Mouse (Mus musculus): ENCODE results near the gene Zbtb4. TPM values are rescaled to one million over a fixed set of nuclear protein-coding genes. Genes with fewer than 3 reads are reported as not detected.
A peak's percentile ranks its signal among the peaks of the same experiment; 100 is the strongest.

The Zbtb4 gene
- total and polyA plus RNA-seq, 3 experiments = 8.6 to 18.4 (median 13.4) TPM

DNA sequence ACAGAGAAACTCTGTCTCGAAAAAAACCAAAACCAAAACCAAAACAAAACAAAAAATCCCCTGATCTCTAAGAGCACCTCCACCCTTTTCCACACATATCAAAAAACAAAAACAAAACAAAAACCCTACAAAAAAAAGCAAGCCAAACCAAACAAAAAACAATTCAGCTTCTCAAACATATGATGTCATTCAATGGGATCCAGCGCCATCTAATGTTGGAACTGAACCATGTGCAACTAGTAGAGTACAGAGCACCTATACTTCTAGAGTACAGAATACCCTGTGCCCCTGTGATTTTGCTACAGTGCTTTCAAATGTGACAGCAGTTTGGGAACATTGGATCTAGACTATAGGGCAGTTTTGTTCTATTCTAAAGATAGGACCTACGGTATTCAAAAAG, 11.0 kb upstream of the Zbtb4 start:
- no peak for TF ChIP-seq CTCF (IDR thresholded peaks at IDR 0.05; ENCODE audit: low read depth, low read length)
- TF ChIP-seq GATA1 (IDR thresholded peaks at IDR 0.05; ENCODE audit: borderline replicate concordance, low read length) = no peak
- no peak for TF ChIP-seq GATA2 (IDR thresholded peaks at IDR 0.05; ENCODE audit: borderline replicate concordance, low read depth, low read length)
- no peak for TF ChIP-seq POLR2AphosphoS5 (IDR thresholded peaks at IDR 0.05; ENCODE audit: insufficient replicate concordance, low read depth, low read length)
- no peak for TF ChIP-seq TAL1 (conservative IDR thresholded peaks at IDR 0.05; ENCODE audit: low read depth, low read length)
- no peaks in the 10 kb centered on the region for H3K27me3 ChIP-seq (ENCODE audit: insufficient read depth, low read length)
- H3K9me3 ChIP-seq (replicated peaks) = no peaks in the 10 kb centered on the region
- H3K4me1 ChIP-seq (ENCODE audit: insufficient read depth, low read depth, low read length) = peaks cover 61% of the 10 kb centered on the region
- H3K4me3 ChIP-seq (ENCODE audit: low read depth, low read length) = no peak overlapping the region; the same call in 1 of the 2 replicates
- no peak for ATAC-seq (ENCODE audit: extremely low read depth, insufficient number of reproducible peaks, low FRiP score, poor library complexity, severe bottlenecking)
- peaks cover 19% of the 10 kb centered on the region for H3K36me3 ChIP-seq (replicated peaks)
- DNase-seq (ENCODE audit: low spot score) = no peak

DNA sequence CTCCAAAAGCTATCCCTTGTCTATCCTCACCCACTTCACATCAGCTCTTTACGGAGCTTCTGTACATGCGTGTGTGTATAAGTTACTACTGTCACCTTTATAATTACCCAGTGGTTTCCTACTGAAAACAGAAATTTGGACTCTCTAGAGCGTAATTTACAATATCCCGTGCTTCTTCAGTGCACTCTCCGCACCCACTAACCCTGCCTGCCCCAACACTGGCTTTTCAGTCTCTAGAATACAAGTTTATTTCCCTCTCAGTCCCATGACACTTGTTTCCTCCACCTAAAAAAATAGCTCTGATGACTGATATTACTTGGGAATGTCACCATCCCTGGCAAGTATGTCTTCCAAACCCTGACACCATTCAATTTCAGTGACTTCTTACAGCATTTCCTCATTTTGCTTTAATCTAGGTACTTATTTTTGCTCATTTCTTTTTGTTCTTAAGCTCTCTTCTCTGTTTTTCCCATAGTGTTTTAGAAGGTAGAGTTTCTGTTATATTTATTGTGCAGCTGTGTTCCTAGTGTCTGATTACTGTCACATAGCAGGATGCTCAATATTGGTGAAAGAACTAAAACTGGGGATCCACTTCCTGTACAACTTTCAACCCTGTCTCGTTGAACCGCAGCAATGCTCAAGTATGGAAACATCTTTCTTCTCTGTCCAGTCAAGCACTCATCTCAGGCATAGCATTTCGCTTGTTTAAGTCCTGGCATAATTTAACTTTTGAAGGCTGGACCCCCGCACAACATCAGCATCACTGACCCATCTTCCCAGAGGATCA, 8.2 kb upstream of the Zbtb4 start:
- H3K9me3 ChIP-seq (replicated peaks) = no peaks in the 10 kb centered on the region
- H3K36me3 ChIP-seq (replicated peaks) = peaks cover 13% of the 10 kb centered on the region
- TF ChIP-seq TAL1 (conservative IDR thresholded peaks at IDR 0.05; ENCODE audit: low read depth, low read length) (no peak), POLR2AphosphoS5 (IDR thresholded peaks at IDR 0.05; ENCODE audit: insufficient replicate concordance, low read depth, low read length) (no peak), CTCF (IDR thresholded peaks at IDR 0.05; ENCODE audit: low read depth, low read length) (no peak), GATA1 (IDR thresholded peaks at IDR 0.05; ENCODE audit: borderline replicate concordance, low read length) (no peak), GATA2 (IDR thresholded peaks at IDR 0.05; ENCODE audit: borderline replicate concordance, low read depth, low read length) (no peak)
- peaks cover 66% of the 10 kb centered on the region for H3K4me1 ChIP-seq (ENCODE audit: insufficient read depth, low read depth, low read length)
- no peak for DNase-seq (ENCODE audit: low spot score)
- H3K27me3 ChIP-seq (ENCODE audit: insufficient read depth, low read length) = no peaks in the 10 kb centered on the region
- ATAC-seq (ENCODE audit: extremely low read depth, insufficient number of reproducible peaks, low FRiP score, poor library complexity, severe bottlenecking) = no peak
- peak overlapping the region; percentile 73 for H3K4me3 ChIP-seq (ENCODE audit: low read depth, low read length)

GRCm38 (mm10) chr11:69758090-69758456, 7.6 kb upstream of the Zbtb4 start:
- ATAC-seq (ENCODE audit: extremely low read depth, insufficient number of reproducible peaks, low FRiP score, poor library complexity, severe bottlenecking) = no peak
- Histone ChIP-seq H3K4me3 (ENCODE audit: low read depth, low read length) (peak overlapping the region; percentile 73), H3K4me1 (ENCODE audit: insufficient read depth, low read depth, low read length) (peaks cover 61% of the 10 kb centered on the region), H3K27me3 (ENCODE audit: insufficient read depth, low read length) (no peaks in the 10 kb centered on the region), H3K36me3 (replicated peaks) (peaks cover 9% of the 10 kb centered on the region), H3K9me3 (replicated peaks) (no peaks in the 10 kb centered on the region)
- peak; percentile 90 for DNase-seq (ENCODE audit: low spot score)
- TF ChIP-seq TAL1 (conservative IDR thresholded peaks at IDR 0.05; ENCODE audit: low read depth, low read length) (no peak), GATA2 (IDR thresholded peaks at IDR 0.05; ENCODE audit: borderline replicate concordance, low read depth, low read length) (no peak), GATA1 (IDR thresholded peaks at IDR 0.05; ENCODE audit: borderline replicate concordance, low read length) (no peak), CTCF (IDR thresholded peaks at IDR 0.05; ENCODE audit: low read depth, low read length) (no peak), POLR2AphosphoS5 (IDR thresholded peaks at IDR 0.05; ENCODE audit: insufficient replicate concordance, low read depth, low read length) (no peak)

DNA sequence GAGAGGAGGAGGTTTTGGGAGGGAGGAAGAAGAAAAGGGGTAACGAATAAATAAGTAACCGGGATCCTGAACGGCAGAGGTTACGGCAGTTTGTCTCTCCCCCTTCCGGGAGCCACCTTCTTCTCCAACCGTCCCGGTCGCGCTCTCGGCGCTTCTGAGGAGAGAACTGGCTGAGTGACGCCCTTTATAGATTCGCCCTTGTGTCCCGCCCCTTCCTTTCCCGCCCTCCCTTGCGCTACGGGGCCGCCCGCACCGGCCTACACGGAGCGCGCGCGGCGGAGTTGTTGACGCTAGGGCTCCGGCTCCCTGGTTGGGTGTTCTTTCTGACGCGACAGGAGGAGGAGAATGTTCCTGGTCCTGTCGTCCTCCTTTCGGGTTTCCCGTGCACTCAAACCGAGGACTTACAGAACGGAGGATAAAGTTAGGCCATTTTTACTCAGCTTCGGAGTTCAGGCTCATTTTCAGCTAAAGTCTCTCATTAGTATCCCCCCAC, 7.2 kb upstream of the Zbtb4 start, which contains the start of gene Polr2a:
Gene Polr2a, minus strand, starts transcription at position 160 of the 493 bp plus-strand sequence.
- Histone ChIP-seq H3K27me3 (ENCODE audit: insufficient read depth, low read length) (no peaks in the 10 kb centered on the region), H3K9me3 (replicated peaks) (no peaks in the 10 kb centered on the region), H3K4me3 (ENCODE audit: low read depth, low read length) (peak within 1 kb of the TSS; percentile 73), H3K36me3 (replicated peaks) (peaks cover 9% of the 10 kb centered on the region), H3K4me1 (ENCODE audit: insufficient read depth, low read depth, low read length) (peaks cover 56% of the 10 kb centered on the region)
- peak; percentile 84 for DNase-seq (ENCODE audit: low spot score)
- peak; percentile 74 for ATAC-seq (ENCODE audit: extremely low read depth, insufficient number of reproducible peaks, low FRiP score, poor library complexity, severe bottlenecking)
- TF ChIP-seq CTCF (IDR thresholded peaks at IDR 0.05; ENCODE audit: low read depth, low read length) (no peak), POLR2AphosphoS5 (IDR thresholded peaks at IDR 0.05; ENCODE audit: insufficient replicate concordance, low read depth, low read length) (peak; percentile 100), GATA2 (IDR thresholded peaks at IDR 0.05; ENCODE audit: borderline replicate concordance, low read depth, low read length) (no peak), GATA1 (IDR thresholded peaks at IDR 0.05; ENCODE audit: borderline replicate concordance, low read length) (no peak), TAL1 (conservative IDR thresholded peaks at IDR 0.05; ENCODE audit: low read depth, low read length) (no peak)

DNA sequence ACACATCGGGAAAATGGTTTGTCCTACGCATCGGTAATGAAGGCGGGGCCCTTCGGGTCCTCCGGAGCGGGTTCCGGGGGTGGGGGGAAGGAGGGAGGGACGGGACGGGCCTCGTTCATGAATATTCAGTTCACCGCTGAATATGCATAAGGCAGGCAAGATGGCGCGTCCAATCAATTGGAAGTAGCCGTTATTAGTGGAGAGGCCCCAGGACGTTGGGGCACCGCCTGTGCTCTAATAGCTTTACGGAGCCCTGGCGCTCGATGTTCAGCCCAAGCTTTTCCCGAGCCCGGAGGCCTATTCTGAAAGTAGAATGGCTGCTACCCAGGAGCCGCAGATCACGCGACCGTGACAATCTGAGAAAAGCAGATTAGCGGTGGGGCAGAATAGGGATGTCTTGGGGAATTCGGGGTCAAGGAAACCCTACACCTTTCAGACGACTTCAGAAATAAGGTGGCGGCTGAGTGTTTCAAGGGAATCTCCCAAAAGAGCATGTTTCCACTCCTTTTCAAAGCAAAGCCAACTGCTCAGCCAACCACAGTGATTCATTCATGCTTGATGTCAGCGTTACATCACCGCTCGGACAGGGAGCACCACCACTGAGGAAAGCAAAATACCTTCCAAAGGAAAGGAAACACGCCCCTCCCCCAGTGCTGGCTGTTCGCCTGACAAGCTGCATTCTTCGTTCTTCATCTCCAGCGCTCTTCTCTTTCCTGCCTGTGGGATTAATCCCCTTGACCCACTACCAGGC, 6.6 kb upstream of the Zbtb4 start:
- Histone ChIP-seq H3K36me3 (replicated peaks) (peaks cover 9% of the 10 kb centered on the region), H3K4me3 (ENCODE audit: low read depth, low read length) (peak overlapping the region; percentile 73), H3K4me1 (ENCODE audit: insufficient read depth, low read depth, low read length) (peaks cover 51% of the 10 kb centered on the region), H3K27me3 (ENCODE audit: insufficient read depth, low read length) (no peaks in the 10 kb centered on the region), H3K9me3 (replicated peaks) (no peaks in the 10 kb centered on the region)
- peak; percentile 69 for ATAC-seq (ENCODE audit: extremely low read depth, insufficient number of reproducible peaks, low FRiP score, poor library complexity, severe bottlenecking)
- TF ChIP-seq GATA1 (IDR thresholded peaks at IDR 0.05; ENCODE audit: borderline replicate concordance, low read length) = no peak
- TF ChIP-seq TAL1 (conservative IDR thresholded peaks at IDR 0.05; ENCODE audit: low read depth, low read length) = no peak
- TF ChIP-seq GATA2 (IDR thresholded peaks at IDR 0.05; ENCODE audit: borderline replicate concordance, low read depth, low read length) = no peak
- no peak for TF ChIP-seq POLR2AphosphoS5 (IDR thresholded peaks at IDR 0.05; ENCODE audit: insufficient replicate concordance, low read depth, low read length)
- no peak for TF ChIP-seq CTCF (IDR thresholded peaks at IDR 0.05; ENCODE audit: low read depth, low read length)
- peak; percentile 82 for DNase-seq (ENCODE audit: low spot score)
